ENCODE assay signal across 7 mouse cellular contexts in the genomic region with DNA sequence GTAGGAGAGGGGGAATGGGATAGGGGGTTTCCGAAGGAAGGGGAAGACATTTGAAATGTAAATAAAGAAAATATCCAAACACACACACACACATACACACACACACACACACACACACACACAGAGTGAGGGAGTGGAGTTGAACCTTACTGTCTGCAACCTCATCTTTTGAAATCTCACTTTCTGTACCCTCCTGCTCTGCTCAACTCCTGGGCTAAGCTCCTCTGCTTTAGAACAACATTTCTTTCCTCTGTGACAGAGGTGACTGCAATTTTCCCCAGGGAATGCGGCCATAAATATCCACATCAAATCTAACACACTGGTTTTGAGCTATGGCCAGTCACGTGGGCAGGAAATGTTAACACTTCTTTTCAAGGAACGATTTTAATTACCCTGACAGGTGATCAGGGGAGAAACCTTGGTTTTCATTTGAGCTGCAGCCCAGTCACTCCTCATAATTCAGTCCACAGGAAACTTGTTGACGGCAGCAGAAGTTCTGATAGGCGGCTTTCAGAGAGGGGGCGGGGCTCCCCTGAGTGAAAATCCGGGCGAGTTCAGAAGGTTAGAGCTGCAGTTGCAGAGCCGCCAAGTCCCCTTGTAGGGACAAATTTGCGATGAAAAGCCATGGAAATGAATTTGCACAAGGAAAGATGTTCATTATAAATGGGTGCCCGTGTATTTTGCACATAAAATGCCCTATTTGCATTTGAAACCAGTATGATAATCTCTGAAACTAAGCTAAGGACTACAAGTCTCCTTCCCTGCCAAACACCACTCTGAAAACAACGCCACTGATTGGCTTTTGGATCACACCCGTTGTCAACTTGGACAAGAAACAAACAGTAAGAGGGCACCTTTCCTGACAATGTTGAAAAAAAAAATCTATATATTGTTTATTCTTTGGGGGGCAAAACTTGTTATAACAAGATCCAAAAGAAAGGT.
DNase-seq lines count a peak whose midpoint lies in the region; ATAC-seq lines count a peak whose summit lies in the region.

No protein-coding gene starts in this region.

- no peaks in the 10 kb centered on the region for H3K4me1 ChIP-seq in hindbrain, embryonic 14.5 days (replicated peaks; ENCODE audit: control insufficient read depth, insufficient read depth, low read length)
- H3K4me1 ChIP-seq in limb, embryonic 12.5 days (replicated peaks): peaks cover 18% of the 10 kb centered on the region
- H3K4me1 ChIP-seq in midbrain, embryonic 14.5 days (ENCODE audit: control insufficient read depth, insufficient read depth, low read length): no peaks in the 10 kb centered on the region

- H3K4me3 ChIP-seq in hindbrain, embryonic 14.5 days (replicated peaks; ENCODE audit: low read length): no peak overlapping the region
- 0 out of 2 replicates have a peak overlapping the region, but pooled peaks have one; percentile 19 for H3K4me3 ChIP-seq in limb, embryonic 12.5 days (replicated peaks)
- H3K4me3 ChIP-seq in midbrain, embryonic 14.5 days (replicated peaks; ENCODE audit: low read depth, low read length): no peak overlapping the region

- H3K9ac ChIP-seq in hindbrain, embryonic 14.5 days: no peak overlapping the region
- H3K9ac ChIP-seq in limb, embryonic 12.5 days (replicated peaks): no peak overlapping the region
- no peak overlapping the region for H3K9ac ChIP-seq in midbrain, embryonic 14.5 days (replicated peaks; ENCODE audit: low read length)

- 24% methylated on average over 14 of the region's 14 CpGs for WGBS in hindbrain, embryonic 14.5 days
- WGBS in limb, embryonic 12.5 days: 10% methylated on average over 14 of the region's 14 CpGs
- WGBS in midbrain, embryonic 14.5 days: 22% methylated on average over 14 of the region's 14 CpGs

- H3K36me3 ChIP-seq in hindbrain, embryonic 14.5 days (replicated peaks; ENCODE audit: control insufficient read depth, insufficient read depth): no peaks in the 10 kb centered on the region
- H3K36me3 ChIP-seq in limb, embryonic 12.5 days: no peaks in the 10 kb centered on the region
- no peaks in the 10 kb centered on the region for H3K36me3 ChIP-seq in midbrain, embryonic 14.5 days (ENCODE audit: control insufficient read depth, insufficient read depth, low read length)

- peak overlapping the region; percentile 10; the same call in 1 of the 2 replicates for H3K4me2 ChIP-seq in hindbrain, embryonic 14.5 days (replicated peaks)
- H3K4me2 ChIP-seq in limb, embryonic 12.5 days: peak overlapping the region; percentile 41
- peak overlapping the region; percentile 34; the same call in 1 of the 2 replicates for H3K4me2 ChIP-seq in midbrain, embryonic 14.5 days (ENCODE audit: low read length)

- DNase-seq in R1 (ENCODE audit: low read depth, low spot score): peak; percentile 43
- DNase-seq in adrenal gland, postnatal 36 days: peak; percentile 72 to 88
- DNase-seq in gastrocnemius, postnatal 10 days: peak; percentile 36
- DNase-seq in hindbrain, embryonic 14.5 days (ENCODE audit: low spot score): peak; percentile 34
- DNase-seq in midbrain, embryonic 14.5 days: peak; percentile 62

- ATAC-seq in hindbrain, embryonic 14.5 days (ENCODE audit: low FRiP score): 0 out of 2 replicates have a peak, but pooled peaks have one; percentile 46
- ATAC-seq in limb, embryonic 12.5 days (ENCODE audit: insufficient number of reproducible peaks, insufficient read depth, low FRiP score, low TSS enrichment, low read depth): peak; percentile 81
- ATAC-seq in midbrain, embryonic 14.5 days (ENCODE audit: low FRiP score, low TSS enrichment): 0 out of 2 replicates have a peak, but pooled peaks have one; percentile 35
- ATAC-seq in monocyte, adult 5-6 weeks (replicated peaks; ENCODE audit: insufficient number of reproducible peaks, low FRiP score, low TSS enrichment, poor library complexity, severe bottlenecking): no peak

- H3K9me3 ChIP-seq in hindbrain, embryonic 14.5 days (ENCODE audit: control insufficient read depth, low read length): no peaks in the 10 kb centered on the region
- no peaks in the 10 kb centered on the region for H3K9me3 ChIP-seq in limb, embryonic 12.5 days
- no peaks in the 10 kb centered on the region for H3K9me3 ChIP-seq in midbrain, embryonic 14.5 days (ENCODE audit: control insufficient read depth, low read length)

- no peaks in the 10 kb centered on the region for H3K27me3 ChIP-seq in hindbrain, embryonic 14.5 days (ENCODE audit: control insufficient read depth, insufficient read depth, low read length)
- no peaks in the 10 kb centered on the region for H3K27me3 ChIP-seq in limb, embryonic 12.5 days
- no peaks in the 10 kb centered on the region for H3K27me3 ChIP-seq in midbrain, embryonic 14.5 days (ENCODE audit: control insufficient read depth, insufficient read depth, low read length)

- H3K27ac ChIP-seq in hindbrain, embryonic 14.5 days: no peak overlapping the region
- 0 out of 2 replicates have a peak overlapping the region, but pooled peaks have one; percentile 29 for H3K27ac ChIP-seq in limb, embryonic 12.5 days
- no peak overlapping the region for H3K27ac ChIP-seq in midbrain, embryonic 14.5 days (replicated peaks; ENCODE audit: low read depth, low read length)
